Mouse (Mus musculus) heart, postnatal 10 days (tissue): ENCODE data around the gene Sae1. TPM values are rescaled to one million over a fixed set of nuclear protein-coding genes. Genes with fewer than 3 reads are reported as not detected.

Experiments
- DNase-seq, 2 experiments: peaks; one replicate each; pipeline ENCODE4 v3.0.0; 2021
- intact Hi-C: fragments of 180-260 bp; cut with DNase I; formaldehyde crosslinking; loops from one replicate; pipeline ENCODE4 v1.15.1; 2025
- total RNA-seq, 2 experiments: library from RNA; stranded (reverse); gene quantifications; 2 replicates each; pipeline ENCODE4 v1.2.3; 2021

The Sae1 gene
- total RNA-seq, 2 experiments from 2014 or later: 64.9 to 69.5 TPM

GRCm38 (mm10) chr7:16286026-16286961, 101.3 kb downstream of the Sae1 start, which contains the start of gene Ccdc9:
TSS of gene Ccdc9 (minus strand) at chr7:16286795.
- intact Hi-C loops: no loop called here
- DNase-seq: peak; percentile 100

GRCm38 (mm10) chr7:16285450-16286025, 102.1 kb downstream of the Sae1 start:
- DNase-seq: peak; percentile 77 to 82
- intact Hi-C loops: no loop called here

DNA sequence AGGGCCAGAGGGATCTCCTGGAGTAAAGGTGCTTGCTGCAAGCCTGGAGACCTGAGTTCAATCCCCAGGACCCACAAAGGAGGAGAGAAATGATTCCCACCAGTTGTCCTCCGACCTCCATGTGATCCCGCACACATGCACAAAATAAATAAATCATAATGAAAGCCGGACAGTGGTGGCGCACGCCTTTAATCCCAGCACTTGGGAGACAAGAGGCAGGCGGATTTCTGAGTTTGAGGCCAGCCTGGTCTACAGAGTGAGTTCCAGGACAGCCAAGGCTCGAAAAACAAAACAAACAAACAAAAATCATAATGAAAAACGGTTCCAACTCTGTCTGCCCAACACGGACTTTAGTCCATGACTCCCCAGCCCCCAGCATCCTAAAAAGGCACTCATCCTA, 102.7 kb downstream of the Sae1 start:
- intact Hi-C loops: no loop called here
- no peak for DNase-seq

DNA sequence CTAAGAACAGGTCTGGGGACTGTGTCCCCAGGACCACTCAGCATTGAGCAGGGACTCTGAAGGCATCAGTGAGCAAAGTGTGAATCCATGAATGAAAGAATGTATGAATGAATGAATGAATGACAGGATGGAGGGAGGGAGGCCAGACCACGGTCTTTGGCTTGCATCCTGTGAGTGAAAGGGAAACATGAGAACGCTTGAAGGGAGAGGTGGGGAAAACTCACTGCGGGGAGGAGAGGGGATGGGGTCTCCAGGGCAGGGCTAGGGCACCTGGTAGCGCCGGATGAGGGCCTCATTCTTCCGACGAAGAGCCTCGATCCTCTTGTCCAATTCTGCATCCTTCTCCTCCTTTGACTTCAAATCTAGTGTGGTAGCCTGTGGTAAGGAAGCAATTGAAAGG, 103.6 kb downstream of the Sae1 start:
- intact Hi-C loops: no loop called here
- no peak for DNase-seq

DNA sequence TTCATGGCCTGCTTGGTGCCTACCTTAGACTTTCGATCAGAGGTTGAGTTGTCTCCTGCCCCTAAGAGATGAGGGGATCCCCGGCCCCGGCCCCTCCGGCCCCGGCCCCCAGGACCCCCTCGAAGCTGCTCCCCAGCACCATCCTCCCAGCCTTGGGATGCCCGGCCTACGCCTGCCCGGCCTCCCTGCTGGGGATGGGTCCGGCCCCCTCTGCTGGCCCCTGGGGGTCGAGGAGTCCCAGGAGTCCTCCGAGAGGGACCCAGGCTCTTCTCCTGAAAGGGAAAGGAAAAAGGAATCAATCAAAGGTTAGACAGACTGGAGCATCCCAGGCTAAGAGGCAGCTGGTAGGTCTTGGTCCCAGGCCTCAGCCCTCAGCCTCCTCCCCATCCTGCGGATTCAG, 105.3 kb downstream of the Sae1 start:
- DNase-seq: no peak
- intact Hi-C loops: no loop called here

- intact Hi-C loops: no loop called here
- DNase-seq: no peak
Measured at GRCm38 (mm10) chr7:16280721-16281120, 106.9 kb downstream of the Sae1 start.

GRCm38 (mm10) chr7:16274922-16275890, 112.4 kb downstream of the Sae1 start:
- no peak for DNase-seq
- intact Hi-C loops: no loop called here

DNA sequence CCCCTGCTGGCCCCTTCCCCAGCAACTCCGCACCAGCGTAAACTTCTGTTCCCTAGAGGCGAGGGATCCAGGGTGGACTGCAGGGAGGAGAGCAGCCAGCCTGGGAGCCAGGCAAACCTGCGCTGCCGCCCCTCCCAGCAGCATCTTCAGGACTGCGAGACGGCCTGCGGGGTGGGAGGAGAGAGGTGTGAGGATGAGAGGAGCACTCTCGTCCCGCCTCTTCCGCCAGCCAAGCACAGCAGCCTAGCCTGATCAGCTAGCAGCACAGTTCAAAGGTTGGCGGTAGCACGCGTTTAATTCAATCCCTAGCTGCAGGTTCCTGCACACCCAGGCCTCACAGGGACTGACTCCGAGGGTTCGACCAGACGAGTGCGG, 113.9 kb downstream of the Sae1 start:
- no peak for DNase-seq
- intact Hi-C loops: no loop called here

DNA sequence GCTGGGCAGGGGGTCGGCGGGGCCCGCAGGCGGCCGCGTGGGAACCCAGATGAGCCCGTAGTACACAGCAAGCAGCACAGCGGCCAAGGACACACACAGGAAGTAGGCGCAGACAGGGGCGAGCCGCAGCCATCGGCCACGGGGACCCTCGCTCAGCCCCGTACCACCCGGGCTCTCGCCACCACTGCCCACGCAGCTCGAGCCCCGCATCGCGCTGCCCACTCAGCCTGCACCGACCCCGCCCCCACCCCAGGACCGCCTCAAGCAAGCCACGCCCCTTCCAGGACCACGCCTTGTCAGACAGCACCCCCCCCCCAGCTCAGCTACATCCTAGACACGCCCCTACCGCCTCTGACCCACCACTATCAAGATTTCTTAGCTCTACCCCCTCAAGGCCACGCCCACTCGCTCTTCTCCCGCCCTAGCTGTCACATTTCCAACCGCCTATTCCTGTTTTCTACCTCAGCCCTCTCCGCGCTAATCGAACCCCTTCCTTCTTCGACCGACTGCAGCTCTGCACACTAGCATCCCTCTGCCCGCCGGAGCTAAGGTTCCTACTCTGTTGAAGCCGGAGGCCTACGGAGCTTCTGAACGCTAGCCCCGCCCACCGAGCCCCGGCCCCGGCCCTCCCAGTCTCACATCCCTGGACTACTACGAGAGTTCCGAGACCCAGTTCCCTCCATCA, 114.4 kb downstream of the Sae1 start, which contains the start of gene Inafm1:
Gene Inafm1, minus strand, starts transcription at position 537 of the 685 bp plus-strand sequence.
- DNase-seq: peak; percentile 86 to 88
- intact Hi-C loops: no loop called here

GRCm38 (mm10) chr7:16272681-16273080, 114.9 kb downstream of the Sae1 start:
- peak; percentile 72 to 73 for DNase-seq
- intact Hi-C loops: no loop called here

DNA sequence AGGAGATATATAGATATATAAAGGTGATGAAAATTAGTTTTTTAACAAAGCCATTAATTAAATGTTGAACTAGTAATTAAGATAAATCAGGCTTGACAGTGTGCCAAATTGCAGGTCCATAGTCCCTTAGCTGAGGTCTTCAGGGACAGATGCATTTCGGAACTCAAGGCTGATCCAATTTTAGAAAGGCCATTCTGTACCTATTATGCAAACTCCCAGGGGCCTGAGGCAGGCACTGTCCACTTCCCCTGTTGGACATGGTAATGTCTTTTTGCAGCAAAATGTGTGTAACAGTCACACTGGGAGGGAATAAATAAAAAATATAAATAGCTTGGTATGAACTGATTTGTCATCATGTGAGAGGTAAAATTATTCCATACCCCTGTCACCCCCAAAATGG, 116.5 kb downstream of the Sae1 start:
- DNase-seq: no peak
- intact Hi-C loops: no loop called here

Other genes starting within 250 kb of the Sae1 start
- gene Meis3, start 212.7 kb downstream of the Sae1 start, total RNA-seq: 1 to 10 TPM; 6.1 to 6.5 TPM
- gene Dhx34, start 165.8 kb downstream of the Sae1 start, total RNA-seq: 1 to 10 TPM; 7.5 to 9.9 TPM
- gene C5ar2, start 143.7 kb downstream of the Sae1 start, total RNA-seq: under 1 TPM; 0.38 to 0.50 TPM
- gene C5ar1, start 128.3 kb downstream of the Sae1 start, total RNA-seq: 1 to 10 TPM; 4.6 to 4.8 TPM
- gene Inafm1, start 114.2 kb downstream of the Sae1 start, total RNA-seq: 10 to 100 TPM; 15.6 to 15.7 TPM
- gene Ccdc9, start 101.0 kb downstream of the Sae1 start, total RNA-seq: 10 to 100 TPM; 38.2 to 39.1 TPM
- 1 to 10 TPM; 9.5 to 9.8 TPM for gene Bbc3, start 79.4 kb downstream of the Sae1 start, total RNA-seq
- 10 to 100 TPM; 37.8 TPM for gene Zc3h4, start 13.1 kb upstream of the Sae1 start, total RNA-seq
- 10 to 100 TPM; 78.0 to 87.1 TPM for gene Tmem160, start 65.0 kb upstream of the Sae1 start, total RNA-seq
- gene Npas1, start 89.9 kb upstream of the Sae1 start, total RNA-seq: not detected
- gene Arhgap35, start 227.2 kb upstream of the Sae1 start, total RNA-seq: 10 to 100 TPM; 52.5 to 62.2 TPM